Mouse (Mus musculus): ENCODE results near the gene Cela3b. TPM values are rescaled to one million over a fixed set of nuclear protein-coding genes. Genes with fewer than 3 reads are reported as not detected.

The Cela3b gene
- polyA plus RNA-seq, 1 experiment from 2014 or later = not detected

- no peak overlapping the region for H3K27ac ChIP-seq
- H3K4me1 ChIP-seq = peaks cover 14% of the 10 kb centered on the region
- no peak overlapping the region for H3K4me3 ChIP-seq
- no peaks in the 10 kb centered on the region for H3K36me3 ChIP-seq
- no peaks in the 10 kb centered on the region for H3K27me3 ChIP-seq
- 87% methylated on average over 10 of the region's 10 CpGs for WGBS
- no peaks in the 10 kb centered on the region for H3K9me3 ChIP-seq
- no peak overlapping the region for H3K9ac ChIP-seq
- H3K4me2 ChIP-seq = no peak overlapping the region
- ATAC-seq (ENCODE audit: insufficient number of reproducible peaks, insufficient read depth, low FRiP score, low TSS enrichment, low read depth) = no peak
These were observed 50.6 kb downstream of the Cela3b start for GRCm38 (mm10) chr4:137379713-137380255.

GRCm38 (mm10) chr4:137379085-137379484 is 51.3 kb downstream of the Cela3b start:
- Histone ChIP-seq H3K36me3 (no peaks in the 10 kb centered on the region), H3K4me2 (no peak overlapping the region), H3K9ac (no peak overlapping the region), H3K4me1 (peaks cover 14% of the 10 kb centered on the region), H3K27ac (no peak overlapping the region), H3K9me3 (no peaks in the 10 kb centered on the region), H3K27me3 (no peaks in the 10 kb centered on the region), H3K4me3 (no peak overlapping the region)
- ATAC-seq (ENCODE audit: insufficient number of reproducible peaks, insufficient read depth, low FRiP score, low TSS enrichment, low read depth) = no peak
- WGBS = 66% methylated on average over 3 of the region's 3 CpGs

- Histone ChIP-seq H3K27ac (no peak overlapping the region), H3K4me2 (no peak overlapping the region), H3K36me3 (no peaks in the 10 kb centered on the region), H3K9ac (no peak overlapping the region), H3K27me3 (no peaks in the 10 kb centered on the region), H3K9me3 (no peaks in the 10 kb centered on the region), H3K4me1 (peaks cover 14% of the 10 kb centered on the region), H3K4me3 (no peak overlapping the region)
- WGBS = 78% methylated on average over 4 of the region's 4 CpGs
- ATAC-seq (ENCODE audit: insufficient number of reproducible peaks, insufficient read depth, low FRiP score, low TSS enrichment, low read depth) = no peak
These were observed 52.6 kb downstream of the Cela3b start for GRCm38 (mm10) chr4:137377526-137378304.

DNA sequence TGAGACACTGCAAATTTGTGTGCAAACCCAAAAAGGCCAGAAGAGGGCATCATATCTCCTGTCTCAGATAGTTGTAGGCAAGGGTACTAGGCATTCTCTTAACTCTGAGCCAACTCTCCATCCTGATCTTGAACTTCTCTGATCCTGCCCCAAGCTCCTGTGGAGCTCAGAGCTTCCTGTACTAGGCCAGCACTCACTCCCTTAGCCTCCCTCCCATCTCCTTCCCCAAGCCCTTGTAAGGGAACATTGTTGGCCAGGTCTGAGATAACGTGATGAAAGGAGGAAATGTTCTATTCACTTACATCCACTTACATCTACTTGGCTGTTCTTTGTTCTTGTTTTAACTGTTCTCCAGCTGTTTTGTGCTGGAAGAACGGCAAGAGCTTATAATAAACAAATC is 53.6 kb downstream of the Cela3b start:
- Histone ChIP-seq H3K4me1 (peaks cover 14% of the 10 kb centered on the region), H3K27me3 (no peaks in the 10 kb centered on the region), H3K4me3 (no peak overlapping the region), H3K9ac (no peak overlapping the region), H3K36me3 (no peaks in the 10 kb centered on the region), H3K9me3 (no peaks in the 10 kb centered on the region), H3K27ac (no peak overlapping the region), H3K4me2 (no peak overlapping the region)
- 69% methylated on average over 2 of the region's 2 CpGs for WGBS
- no peak for ATAC-seq (ENCODE audit: insufficient number of reproducible peaks, insufficient read depth, low FRiP score, low TSS enrichment, low read depth)

- no peak overlapping the region; the same call in 1 of the 2 replicates for H3K9ac ChIP-seq
- H3K4me1 ChIP-seq = peaks cover 8% of the 10 kb centered on the region
- no peaks in the 10 kb centered on the region for H3K27me3 ChIP-seq
- WGBS = 25% methylated on average over 19 of the region's 19 CpGs
- H3K36me3 ChIP-seq = no peaks in the 10 kb centered on the region
- peak overlapping the region; percentile 19 for H3K27ac ChIP-seq
- peak overlapping the region; percentile 2 for H3K4me2 ChIP-seq
- H3K4me3 ChIP-seq = no peak overlapping the region
- ATAC-seq (ENCODE audit: insufficient number of reproducible peaks, insufficient read depth, low FRiP score, low TSS enrichment, low read depth) = no peak
- no peaks in the 10 kb centered on the region for H3K9me3 ChIP-seq
These were observed 54.7 kb downstream of the Cela3b start for GRCm38 (mm10) chr4:137375314-137376278.

DNA sequence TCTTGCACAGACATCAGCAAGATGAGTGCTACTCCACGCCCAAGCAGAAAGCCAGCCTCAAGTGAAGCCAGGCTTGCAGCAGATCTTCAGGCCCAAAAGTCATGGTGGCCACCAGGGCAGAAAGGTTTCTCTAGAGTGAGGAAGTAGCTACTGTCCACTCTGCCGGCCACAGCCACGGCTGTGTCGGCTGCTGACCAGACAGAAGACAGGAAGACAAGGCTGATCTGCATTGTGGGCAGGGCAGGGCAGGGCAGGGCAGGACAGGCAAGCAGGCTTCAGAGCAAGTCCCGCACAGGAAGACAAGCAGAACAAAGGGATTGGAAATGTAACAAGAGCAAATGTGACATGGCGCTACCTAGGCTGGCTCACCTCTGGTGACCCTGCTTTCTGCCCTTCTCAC is 56.6 kb downstream of the Cela3b start:
- no peaks in the 10 kb centered on the region for H3K9me3 ChIP-seq
- no peak for ATAC-seq (ENCODE audit: insufficient number of reproducible peaks, insufficient read depth, low FRiP score, low TSS enrichment, low read depth)
- H3K27ac ChIP-seq = 0 out of 2 replicates have a peak overlapping the region, but pooled peaks have one; percentile 4
- H3K4me2 ChIP-seq = no peak overlapping the region
- no peak overlapping the region for H3K4me3 ChIP-seq
- H3K9ac ChIP-seq = no peak overlapping the region
- no peaks in the 10 kb centered on the region for H3K36me3 ChIP-seq
- H3K4me1 ChIP-seq = peaks cover 15% of the 10 kb centered on the region
- H3K27me3 ChIP-seq = no peaks in the 10 kb centered on the region
- WGBS = 53% methylated on average over 6 of the region's 6 CpGs

GRCm38 (mm10) chr4:137371596-137372523 is 58.5 kb downstream of the Cela3b start:
- H3K9ac ChIP-seq = no peak overlapping the region
- H3K36me3 ChIP-seq = no peaks in the 10 kb centered on the region
- H3K4me3 ChIP-seq = no peak overlapping the region
- no peaks in the 10 kb centered on the region for H3K27me3 ChIP-seq
- H3K4me2 ChIP-seq = no peak overlapping the region
- peaks cover 30% of the 10 kb centered on the region for H3K4me1 ChIP-seq
- ATAC-seq (ENCODE audit: insufficient number of reproducible peaks, insufficient read depth, low FRiP score, low TSS enrichment, low read depth) = no peak
- 88% methylated on average over 16 of the region's 16 CpGs for WGBS
- no peaks in the 10 kb centered on the region for H3K9me3 ChIP-seq
- H3K27ac ChIP-seq = no peak overlapping the region

Other genes starting within 250 kb of the Cela3b start
- gene Wnt4, start 153.1 kb downstream of the Cela3b start, polyA plus RNA-seq (2015; fragmentation: Nextera tagmentation; extraction: Ambion mirVana) = 5.0 and 6.7 TPM in 2 replicates
- 700 and 721 TPM in 2 replicates for gene Cdc42, start 72.8 kb downstream of the Cela3b start, polyA plus RNA-seq (2015; fragmentation: Nextera tagmentation; extraction: Ambion mirVana)
- not detected in 2 replicates for gene Cela3a, start 20.7 kb downstream of the Cela3b start, polyA plus RNA-seq (2015; fragmentation: Nextera tagmentation; extraction: Ambion mirVana)
- not detected in 2 replicates for gene 1700013G24Rik, start 22.7 kb upstream of the Cela3b start, polyA plus RNA-seq (2015; fragmentation: Nextera tagmentation; extraction: Ambion mirVana)
- gene Hspg2, start 38.2 kb upstream of the Cela3b start, polyA plus RNA-seq (2015; fragmentation: Nextera tagmentation; extraction: Ambion mirVana) = 28.2 and 30.0 TPM in 2 replicates
- not detected in 2 replicates for gene Ldlrad2, start 144.0 kb upstream of the Cela3b start, polyA plus RNA-seq (2015; fragmentation: Nextera tagmentation; extraction: Ambion mirVana)
- 83.3 and 86.5 TPM in 2 replicates for gene Usp48, start 163.2 kb upstream of the Cela3b start, polyA plus RNA-seq (2015; fragmentation: Nextera tagmentation; extraction: Ambion mirVana)
- 15.7 and 17.0 TPM in 2 replicates for gene Rap1gap, start 234.2 kb upstream of the Cela3b start, polyA plus RNA-seq (2015; fragmentation: Nextera tagmentation; extraction: Ambion mirVana)